Mouse (Mus musculus): ENCODE results near the gene Atpaf2. TPM values are rescaled to one million over a fixed set of nuclear protein-coding genes. Genes with fewer than 3 reads are reported as not detected.
A peak's percentile ranks its signal among the peaks of the same experiment; 100 is the strongest.

Atpaf2 gene
- polyA plus RNA-seq, 1 experiment from 2014 or later, result 47.9 TPM

GRCm38 (mm10) chr11:60368909-60369308 lies 49.3 kb downstream of the Atpaf2 start:
- no peaks in the 10 kb centered on the region for H3K27me3 ChIP-seq (ENCODE audit: control insufficient read depth, insufficient read depth, low read length)
- H3K4me1 ChIP-seq (ENCODE audit: control insufficient read depth, insufficient read depth, low read length), result peaks cover 7% of the 10 kb centered on the region; the same call in 1 of the 2 replicates
- H3K36me3 ChIP-seq (replicated peaks; ENCODE audit: control insufficient read depth, insufficient read depth, low read depth, low read length), result no peaks in the 10 kb centered on the region
- H3K4me2 ChIP-seq (ENCODE audit: low read depth, low read length), result no peak overlapping the region
- no peaks in the 10 kb centered on the region for H3K9me3 ChIP-seq (replicated peaks; ENCODE audit: control insufficient read depth, low read length)
- no peak overlapping the region for H3K9ac ChIP-seq (replicated peaks; ENCODE audit: low read length)
- no peak overlapping the region for H3K4me3 ChIP-seq (ENCODE audit: low read depth, low read length)
- H3K27ac ChIP-seq (replicated peaks; ENCODE audit: low read depth, low read length), result no peak overlapping the region
- DNase-seq (ENCODE audit: low spot score) (no peak), ATAC-seq (replicated peaks; ENCODE audit: insufficient number of reproducible peaks, low FRiP score, low TSS enrichment, low read depth) (no peak)
- 66% methylated on average over 4 of the region's 4 CpGs for WGBS

- Histone ChIP-seq H3K27ac (replicated peaks; ENCODE audit: low read depth, low read length) (no peak overlapping the region), H3K27me3 (ENCODE audit: control insufficient read depth, insufficient read depth, low read length) (no peaks in the 10 kb centered on the region), H3K9ac (replicated peaks; ENCODE audit: low read length) (peak overlapping the region; percentile 1; the same call in 1 of the 2 replicates)
These were observed 51.0 kb downstream of the Atpaf2 start for GRCm38 (mm10) chr11:60367256-60367655.

GRCm38 (mm10) chr11:60366239-60367019 lies 51.8 kb downstream of the Atpaf2 start:
- Histone ChIP-seq H3K27ac (replicated peaks; ENCODE audit: low read depth, low read length) (peak overlapping the region; percentile 78), H3K27me3 (ENCODE audit: control insufficient read depth, insufficient read depth, low read length) (no peaks in the 10 kb centered on the region), H3K4me3 (ENCODE audit: low read depth, low read length) (no peak overlapping the region), H3K36me3 (replicated peaks; ENCODE audit: control insufficient read depth, insufficient read depth, low read depth, low read length) (no peaks in the 10 kb centered on the region), H3K9me3 (replicated peaks; ENCODE audit: control insufficient read depth, low read length) (no peaks in the 10 kb centered on the region), H3K9ac (replicated peaks; ENCODE audit: low read length) (peak overlapping the region; percentile 1; the same call in 1 of the 2 replicates), H3K4me1 (ENCODE audit: control insufficient read depth, insufficient read depth, low read length) (peaks cover 7% of the 10 kb centered on the region; the same call in 1 of the 2 replicates), H3K4me2 (ENCODE audit: low read depth, low read length) (peak overlapping the region; percentile 13; the same call in 1 of the 2 replicates)
- DNase-seq (ENCODE audit: low spot score), result peak; percentile 69
- 17% methylated on average over 16 of the region's 16 CpGs for whole genome bisulfite sequencing
- ATAC-seq (replicated peaks; ENCODE audit: insufficient number of reproducible peaks, low FRiP score, low TSS enrichment, low read depth), result peak; percentile 68

More at GRCm38 (mm10) chr11:60367256-60367655, 51.0 kb downstream of the Atpaf2 start:
- Histone ChIP-seq H3K9me3 (replicated peaks; ENCODE audit: control insufficient read depth, low read length) (no peaks in the 10 kb centered on the region), H3K4me1 (ENCODE audit: control insufficient read depth, insufficient read depth, low read length) (peaks cover 7% of the 10 kb centered on the region; the same call in 1 of the 2 replicates), H3K36me3 (replicated peaks; ENCODE audit: control insufficient read depth, insufficient read depth, low read depth, low read length) (no peaks in the 10 kb centered on the region), H3K4me2 (ENCODE audit: low read depth, low read length) (no peak overlapping the region), H3K4me3 (ENCODE audit: low read depth, low read length) (no peak overlapping the region)
- 82% methylated on average over 3 of the region's 3 CpGs for WGBS
- ATAC-seq (replicated peaks; ENCODE audit: insufficient number of reproducible peaks, low FRiP score, low TSS enrichment, low read depth), result no peak
- no peak for DNase-seq (ENCODE audit: low spot score)

- Histone ChIP-seq H3K4me1 (ENCODE audit: control insufficient read depth, insufficient read depth, low read length) (no peaks in the 10 kb centered on the region), H3K36me3 (replicated peaks; ENCODE audit: control insufficient read depth, insufficient read depth, low read depth, low read length) (no peaks in the 10 kb centered on the region), H3K4me3 (ENCODE audit: low read depth, low read length) (no peak overlapping the region), H3K9ac (replicated peaks; ENCODE audit: low read length) (no peak overlapping the region), H3K9me3 (replicated peaks; ENCODE audit: control insufficient read depth, low read length) (no peaks in the 10 kb centered on the region), H3K27ac (replicated peaks; ENCODE audit: low read depth, low read length) (no peak overlapping the region), H3K4me2 (ENCODE audit: low read depth, low read length) (no peak overlapping the region), H3K27me3 (ENCODE audit: control insufficient read depth, insufficient read depth, low read length) (no peaks in the 10 kb centered on the region)
- 83% methylated on average over 5 of the region's 5 CpGs for WGBS
- ATAC-seq (replicated peaks; ENCODE audit: insufficient number of reproducible peaks, low FRiP score, low TSS enrichment, low read depth) (no peak), DNase-seq (ENCODE audit: low spot score) (no peak)
These were observed 57.5 kb downstream of the Atpaf2 start for GRCm38 (mm10) chr11:60360631-60361201.

- Histone ChIP-seq H3K4me2 (ENCODE audit: low read depth, low read length) (no peak overlapping the region), H3K4me3 (ENCODE audit: low read depth, low read length) (no peak overlapping the region), H3K9me3 (replicated peaks; ENCODE audit: control insufficient read depth, low read length) (no peaks in the 10 kb centered on the region), H3K27ac (replicated peaks; ENCODE audit: low read depth, low read length) (no peak overlapping the region), H3K4me1 (ENCODE audit: control insufficient read depth, insufficient read depth, low read length) (no peaks in the 10 kb centered on the region), H3K27me3 (ENCODE audit: control insufficient read depth, insufficient read depth, low read length) (no peaks in the 10 kb centered on the region), H3K36me3 (replicated peaks; ENCODE audit: control insufficient read depth, insufficient read depth, low read depth, low read length) (no peaks in the 10 kb centered on the region), H3K9ac (replicated peaks; ENCODE audit: low read length) (no peak overlapping the region)
- ATAC-seq (replicated peaks; ENCODE audit: insufficient number of reproducible peaks, low FRiP score, low TSS enrichment, low read depth) (no peak), DNase-seq (ENCODE audit: low spot score) (no peak)
- WGBS, result 69% methylated on average over 1 of the region's 1 CpGs
These were observed 58.3 kb downstream of the Atpaf2 start for GRCm38 (mm10) chr11:60359936-60360335.

- H3K4me1 ChIP-seq (ENCODE audit: control insufficient read depth, insufficient read depth, low read length), result no peaks in the 10 kb centered on the region
- DNase-seq (ENCODE audit: low spot score) (no peak), ATAC-seq (replicated peaks; ENCODE audit: insufficient number of reproducible peaks, low FRiP score, low TSS enrichment, low read depth) (no peak)
- no peak overlapping the region for H3K9ac ChIP-seq (replicated peaks; ENCODE audit: low read length)
- no peaks in the 10 kb centered on the region for H3K9me3 ChIP-seq (replicated peaks; ENCODE audit: control insufficient read depth, low read length)
- no peak overlapping the region for H3K4me3 ChIP-seq (ENCODE audit: low read depth, low read length)
- H3K27me3 ChIP-seq (ENCODE audit: control insufficient read depth, insufficient read depth, low read length), result no peaks in the 10 kb centered on the region
- no peak overlapping the region for H3K27ac ChIP-seq (replicated peaks; ENCODE audit: low read depth, low read length)
- no peaks in the 10 kb centered on the region for H3K36me3 ChIP-seq (replicated peaks; ENCODE audit: control insufficient read depth, insufficient read depth, low read depth, low read length)
- H3K4me2 ChIP-seq (ENCODE audit: low read depth, low read length), result no peak overlapping the region
- 68% methylated on average over 5 of the region's 5 CpGs for WGBS
These were observed 59.1 kb downstream of the Atpaf2 start for GRCm38 (mm10) chr11:60359138-60359537.

GRCm38 (mm10) chr11:60358548-60358947 lies 59.7 kb downstream of the Atpaf2 start:
- no peaks in the 10 kb centered on the region for H3K4me1 ChIP-seq (ENCODE audit: control insufficient read depth, insufficient read depth, low read length)
- H3K9me3 ChIP-seq (replicated peaks; ENCODE audit: control insufficient read depth, low read length), result no peaks in the 10 kb centered on the region
- no peaks in the 10 kb centered on the region for H3K27me3 ChIP-seq (ENCODE audit: control insufficient read depth, insufficient read depth, low read length)
- ATAC-seq (replicated peaks; ENCODE audit: insufficient number of reproducible peaks, low FRiP score, low TSS enrichment, low read depth) (no peak), DNase-seq (ENCODE audit: low spot score) (no peak)
- WGBS, result 80% methylated on average over 7 of the region's 7 CpGs
- no peaks in the 10 kb centered on the region for H3K36me3 ChIP-seq (replicated peaks; ENCODE audit: control insufficient read depth, insufficient read depth, low read depth, low read length)
- no peak overlapping the region for H3K9ac ChIP-seq (replicated peaks; ENCODE audit: low read length)
- no peak overlapping the region for H3K4me2 ChIP-seq (ENCODE audit: low read depth, low read length)
- no peak overlapping the region for H3K27ac ChIP-seq (replicated peaks; ENCODE audit: low read depth, low read length)
- no peak overlapping the region for H3K4me3 ChIP-seq (ENCODE audit: low read depth, low read length)

- no peaks in the 10 kb centered on the region for H3K27me3 ChIP-seq (ENCODE audit: control insufficient read depth, insufficient read depth, low read length)
- H3K36me3 ChIP-seq (replicated peaks; ENCODE audit: control insufficient read depth, insufficient read depth, low read depth, low read length), result no peaks in the 10 kb centered on the region
- H3K4me3 ChIP-seq (ENCODE audit: low read depth, low read length), result no peak overlapping the region
- no peak overlapping the region for H3K4me2 ChIP-seq (ENCODE audit: low read depth, low read length)
- ATAC-seq (replicated peaks; ENCODE audit: insufficient number of reproducible peaks, low FRiP score, low TSS enrichment, low read depth), result no peak
- no peak overlapping the region for H3K9ac ChIP-seq (replicated peaks; ENCODE audit: low read length)
- DNase-seq (ENCODE audit: low spot score), result no peak
- H3K4me1 ChIP-seq (ENCODE audit: control insufficient read depth, insufficient read depth, low read length), result no peaks in the 10 kb centered on the region
- no peak overlapping the region for H3K27ac ChIP-seq (replicated peaks; ENCODE audit: low read depth, low read length)
- 50% methylated on average over 1 of the region's 1 CpGs for WGBS
- no peaks in the 10 kb centered on the region for H3K9me3 ChIP-seq (replicated peaks; ENCODE audit: control insufficient read depth, low read length)
These were observed 61.1 kb downstream of the Atpaf2 start for GRCm38 (mm10) chr11:60357116-60357515.
